Mouse (Mus musculus) heart, postnatal 0 days (tissue): ENCODE data around the gene Ralbp1. TPM values are rescaled to one million over a fixed set of nuclear protein-coding genes. Genes with fewer than 3 reads are reported as not detected.

Experiments
- ATAC-seq: fragments of 200-750 bp; cut with Nextera tagmentation; 2 replicates; pipeline ENCODE4 v1.8.0; 2017; ENCODE audit warnings: low read depth, moderate number of reproducible peaks, moderate library complexity; ENCODE audit not compliant: insufficient read depth
- DNase-seq: peaks from one replicate; pipeline ENCODE4 v3.0.0-alpha.2; 2016; ENCODE audit warnings: low spot score
- H3K27ac ChIP-seq: fragments of 300-500 bp; sonication (generic); 2 replicates; pipeline ENCODE4 v1.5.1; 2014; ENCODE audit warnings: low read depth, mild to moderate bottlenecking
- H3K27me3 ChIP-seq: fragments of 300-500 bp; sonication (generic); 2 replicates; pipeline ENCODE4 v1.6.1; 2014; ENCODE audit warnings: low read length, mixed read lengths; ENCODE audit not compliant: control insufficient read depth, insufficient read depth
- H3K36me3 ChIP-seq: fragments of 300-500 bp; sonication (generic); replicated peaks from 2 replicates; pipeline ENCODE4 v1.6.1; 2014; ENCODE audit warnings: low read length, mixed read lengths; ENCODE audit not compliant: control insufficient read depth, insufficient read depth
- H3K4me1 ChIP-seq: fragments of 300-500 bp; sonication (generic); 2 replicates; pipeline ENCODE4 v1.6.1; 2014; ENCODE audit warnings: antibody characterized with exemption; ENCODE audit not compliant: control insufficient read depth, insufficient read depth
- H3K4me2 ChIP-seq: fragments of 300-500 bp; sonication (generic); 2 replicates; pipeline ENCODE4 v1.6.1; 2014; ENCODE audit warnings: low read depth, mild to moderate bottlenecking, low read length, moderate library complexity
- H3K4me3 ChIP-seq: fragments of 300-500 bp; sonication (generic); 2 replicates; pipeline ENCODE4 v1.5.1; 2014; ENCODE audit warnings: low read depth, low read length
- H3K9ac ChIP-seq: fragments of 300-500 bp; sonication (generic); replicated peaks from 2 replicates; pipeline ENCODE4 v1.6.1; 2014; ENCODE audit warnings: low read depth, low read length, mixed read lengths
- H3K9me3 ChIP-seq: fragments of 300-500 bp; sonication (generic); replicated peaks from 2 replicates; pipeline ENCODE4 v1.6.1; 2016; ENCODE audit warnings: low read length; ENCODE audit not compliant: control insufficient read depth
- CTCF ChIP-seq: IDR thresholded peaks from 2 replicates; pipeline ENCODE4 v1.5.1; 2016; ENCODE audit warnings: antibody characterized with exemption, control low read depth, low read depth
- EP300 ChIP-seq: IDR thresholded peaks from 2 replicates; pipeline ENCODE4 v1.6.1; 2016; ENCODE audit warnings: antibody characterized with exemption, low read depth
- WGBS: fragments of 180-500 bp; shearing (Covaris S2); extraction: QIAGEN DNeasy Blood & Tissue Kit; methylation state at CpG from one replicate; pipeline ENCODE4 v1.1.7; 2014; 5-methylcytosine and 5-hydroxymethylcytosine counted together
- polyA plus RNA-seq: library from polyadenylated mRNA; unstranded; fragments of >200 nt; fragmentation: Nextera tagmentation; extraction: Ambion mirVana; gene quantifications from 2 replicates; pipeline ENCODE4 v1.2.1, GENCODE M21; 2015
- total RNA-seq: library from RNA; depleted of rRNA; stranded (reverse); fragments of >200 nt; gene quantifications from 2 replicates; pipeline ENCODE4 v1.2.3, GENCODE M21; 2014; ENCODE audit warnings: low replicate concordance

The Ralbp1 gene
- total and polyA plus RNA-seq, 2 experiments from 2014 or later, result 37.9 to 39.0 TPM

- Histone ChIP-seq H3K4me1 (0 out of 2 replicates have a peak, but pooled peaks cover 6% of the 10 kb centered on the region), H3K27ac (peak overlapping the region; percentile 77), H3K9ac (no peak overlapping the region; the same call in 1 of the 2 replicates), H3K27me3 (no peaks in the 10 kb centered on the region), H3K9me3 (no peaks in the 10 kb centered on the region), H3K4me3 (0 out of 2 replicates have a peak overlapping the region, but pooled peaks have one; percentile 14), H3K4me2 (peak overlapping the region; percentile 44), H3K36me3 (no peaks in the 10 kb centered on the region)
- WGBS, result 29% methylated on average over 11 of the region's 11 CpGs
- peak; percentile 90 for ATAC-seq
- DNase-seq, result peak; percentile 82
- TF ChIP-seq CTCF, result no peak
- TF ChIP-seq EP300, result no peak
Measured at GRCm38 (mm10) chr17:65906895-65907401, 21.4 kb upstream of the Ralbp1 start.

GRCm38 (mm10) chr17:65906313-65906894 is 20.8 kb upstream of the Ralbp1 start:
- 0 out of 2 replicates have a peak, but pooled peaks cover 6% of the 10 kb centered on the region for H3K4me1 ChIP-seq
- TF ChIP-seq EP300, result no peak
- no peak for TF ChIP-seq CTCF
- H3K27ac ChIP-seq, result peak overlapping the region; percentile 77
- no peaks in the 10 kb centered on the region for H3K36me3 ChIP-seq
- peak overlapping the region; percentile 44 for H3K4me2 ChIP-seq
- ATAC-seq (peak; percentile 6; the same call in 1 of the 2 replicates), DNase-seq (peak; percentile 33)
- no peaks in the 10 kb centered on the region for H3K9me3 ChIP-seq
- 0 out of 2 replicates have a peak overlapping the region, but pooled peaks have one; percentile 6 for H3K9ac ChIP-seq
- H3K4me3 ChIP-seq, result 0 out of 2 replicates have a peak overlapping the region, but pooled peaks have one; percentile 14
- 29% methylated on average over 11 of the region's 12 CpGs for WGBS
- no peaks in the 10 kb centered on the region for H3K27me3 ChIP-seq

- H3K4me2 ChIP-seq, result no peak overlapping the region
- no peaks in the 10 kb centered on the region for H3K9me3 ChIP-seq
- no peaks in the 10 kb centered on the region for H3K27me3 ChIP-seq
- no peak overlapping the region for H3K9ac ChIP-seq
- H3K27ac ChIP-seq, result no peak overlapping the region
- no peak for DNase-seq
- no peak for TF ChIP-seq CTCF
- TF ChIP-seq EP300, result no peak
- H3K4me3 ChIP-seq, result no peak overlapping the region
- no peaks in the 10 kb centered on the region for H3K36me3 ChIP-seq
- 73% methylated on average over 14 of the region's 14 CpGs for WGBS
- 0 out of 2 replicates have a peak, but pooled peaks cover 6% of the 10 kb centered on the region for H3K4me1 ChIP-seq
- ATAC-seq, result no peak
Measured at GRCm38 (mm10) chr17:65905241-65905640, 19.6 kb upstream of the Ralbp1 start.

GRCm38 (mm10) chr17:65903826-65904225 is 18.2 kb upstream of the Ralbp1 start:
- TF ChIP-seq EP300 (no peak), CTCF (no peak)
- DNase-seq (no peak), ATAC-seq (no peak)
- WGBS, result 95% methylated on average over 8 of the region's 8 CpGs
- Histone ChIP-seq H3K4me1 (0 out of 2 replicates have a peak, but pooled peaks cover 6% of the 10 kb centered on the region), H3K9me3 (no peaks in the 10 kb centered on the region), H3K4me3 (no peak overlapping the region), H3K36me3 (no peaks in the 10 kb centered on the region), H3K4me2 (no peak overlapping the region), H3K27me3 (no peaks in the 10 kb centered on the region), H3K27ac (no peak overlapping the region), H3K9ac (no peak overlapping the region)

DNA sequence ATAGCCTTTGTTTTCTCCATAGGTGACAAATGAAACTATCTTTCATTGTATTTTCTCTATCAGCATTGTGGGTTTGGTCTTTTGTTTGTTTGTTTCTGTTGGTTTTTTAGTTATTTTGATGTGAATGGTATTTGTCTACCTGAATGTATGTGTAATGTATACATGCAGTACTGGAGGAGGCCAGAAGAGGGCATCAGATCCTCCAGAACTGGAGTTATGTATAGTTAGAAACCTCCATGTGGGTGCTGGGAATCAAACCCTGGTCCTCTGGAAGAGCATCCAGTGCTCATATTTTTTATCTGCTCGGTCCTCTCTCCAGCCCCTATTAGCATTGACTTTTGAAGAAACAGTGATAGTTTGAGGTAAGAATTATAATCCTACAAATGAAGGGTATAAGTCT is 17.4 kb upstream of the Ralbp1 start:
- no peaks in the 10 kb centered on the region for H3K27me3 ChIP-seq
- H3K4me3 ChIP-seq, result no peak overlapping the region
- H3K27ac ChIP-seq, result no peak overlapping the region
- 95% methylated on average over 1 of the region's 1 CpGs for WGBS
- no peak overlapping the region for H3K9ac ChIP-seq
- no peak for ATAC-seq
- no peaks in the 10 kb centered on the region for H3K9me3 ChIP-seq
- H3K36me3 ChIP-seq, result no peaks in the 10 kb centered on the region
- no peak for DNase-seq
- H3K4me1 ChIP-seq, result 0 out of 2 replicates have a peak, but pooled peaks cover 6% of the 10 kb centered on the region
- no peak overlapping the region for H3K4me2 ChIP-seq
- TF ChIP-seq EP300, result no peak
- no peak for TF ChIP-seq CTCF
